Mouse (Mus musculus): ENCODE measurements around the gene Adra2a.

Adra2a gene

DNA sequence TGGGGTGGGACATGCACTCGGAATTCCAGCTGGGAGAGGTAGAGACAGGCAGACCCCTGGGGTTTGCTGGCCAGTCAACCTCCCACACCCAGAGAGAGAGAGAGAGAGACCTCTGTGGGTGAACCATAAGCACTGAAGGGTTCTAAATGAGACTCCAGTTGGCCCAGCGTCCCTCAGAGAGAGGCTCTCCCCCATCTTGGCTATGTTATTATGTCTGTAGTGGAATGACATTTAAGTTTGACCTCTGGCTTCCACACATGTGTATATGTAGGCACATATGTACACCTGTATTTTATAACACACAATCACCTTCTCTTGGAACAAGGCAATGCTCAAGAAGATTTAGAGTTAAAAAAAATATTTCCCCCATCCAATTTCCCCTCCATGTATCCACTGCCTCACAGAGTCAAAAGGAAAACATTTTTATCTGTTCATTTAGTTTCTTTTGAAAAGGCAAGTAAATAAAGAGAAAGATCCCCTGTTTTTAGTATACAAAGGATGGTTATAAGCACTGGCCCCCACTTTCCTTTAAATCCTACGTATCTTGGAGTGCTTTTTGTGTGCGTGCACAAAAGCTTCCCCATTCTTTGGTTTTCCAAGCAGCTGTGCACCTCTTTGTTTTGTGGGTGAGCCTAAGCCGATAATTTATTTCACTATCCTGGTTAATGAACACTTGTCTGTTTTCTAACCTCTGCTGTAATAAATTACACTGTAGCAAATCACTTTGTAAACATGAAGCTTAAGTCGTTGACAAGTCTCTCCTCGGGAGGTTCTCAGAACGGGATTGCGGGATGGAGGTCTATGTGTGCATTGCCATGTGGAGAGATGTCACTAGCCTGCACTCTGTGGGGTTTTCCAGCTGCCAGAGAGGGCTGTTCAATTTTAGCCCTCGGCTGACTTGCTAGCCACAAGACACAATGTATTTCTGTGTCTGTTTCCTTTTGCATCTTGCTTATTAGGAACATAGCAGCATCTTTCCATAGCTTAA is 32.7 kb downstream of the Adra2a start:
- no peak for DNase-seq (ENCODE audit: low spot score)

DNA sequence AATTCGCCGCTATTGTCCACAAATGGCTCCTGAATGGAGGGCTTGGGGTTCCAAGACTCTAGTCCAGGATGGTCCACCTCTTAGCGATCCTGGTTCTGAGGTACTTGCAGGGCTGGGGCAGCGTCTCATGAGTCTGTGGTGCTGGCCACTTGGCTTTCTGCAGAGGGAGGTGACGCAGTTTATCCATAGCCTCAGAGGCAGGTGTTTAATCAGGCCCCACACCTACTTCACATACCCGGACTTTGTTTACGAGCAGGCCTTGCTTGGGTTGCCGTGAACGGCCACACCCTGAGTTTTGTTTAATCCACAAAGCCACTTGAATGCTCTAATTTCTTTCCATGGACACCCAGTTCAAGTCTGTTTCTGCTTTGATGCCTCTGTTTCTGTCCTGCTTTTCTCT is 37.4 kb downstream of the Adra2a start:
- no peak for DNase-seq (ENCODE audit: low spot score)

DNA sequence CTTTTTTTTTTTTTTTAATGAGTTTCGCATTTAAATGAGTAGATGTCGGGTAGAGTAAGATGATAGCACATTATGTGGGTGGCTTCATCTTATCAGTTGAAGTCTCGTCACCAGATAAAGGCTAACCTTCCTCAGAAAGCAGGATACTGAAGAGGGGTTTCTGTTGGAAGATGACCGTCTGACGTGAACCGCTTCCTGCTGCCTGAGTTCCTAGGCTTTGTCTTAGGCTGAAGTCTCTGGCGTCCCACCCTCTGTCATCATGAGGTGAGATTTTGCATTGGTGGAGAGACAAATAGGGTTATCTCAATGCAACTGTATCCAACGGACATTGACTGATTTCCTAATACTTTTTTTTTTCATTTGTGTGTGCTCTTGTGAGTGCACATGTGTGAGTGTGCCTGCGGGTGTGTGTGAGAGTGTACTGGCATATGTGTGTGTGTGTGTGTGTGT is 37.8 kb downstream of the Adra2a start:
- no peak for DNase-seq (ENCODE audit: low spot score)

DNA sequence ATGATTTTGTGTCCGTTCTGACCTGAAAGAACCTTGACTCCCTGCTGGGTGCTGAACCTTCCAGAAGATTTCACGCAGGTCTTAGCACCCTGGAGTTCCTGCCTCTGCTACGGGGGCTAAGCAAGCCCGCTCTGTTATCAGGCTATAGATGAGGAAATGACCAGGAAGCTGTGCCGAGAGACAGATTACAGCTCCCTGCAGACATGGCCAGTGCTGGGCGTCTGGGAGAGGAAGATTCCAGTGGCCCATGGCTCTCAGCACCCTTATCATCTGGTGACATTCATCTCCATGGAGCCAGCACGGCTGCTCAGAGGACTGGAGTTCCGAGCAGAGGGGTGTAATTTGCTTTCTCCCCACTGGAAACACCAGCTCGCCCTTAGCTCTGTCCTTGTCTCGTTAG is 43.4 kb downstream of the Adra2a start:
- no peak for DNase-seq (ENCODE audit: low spot score)

DNA sequence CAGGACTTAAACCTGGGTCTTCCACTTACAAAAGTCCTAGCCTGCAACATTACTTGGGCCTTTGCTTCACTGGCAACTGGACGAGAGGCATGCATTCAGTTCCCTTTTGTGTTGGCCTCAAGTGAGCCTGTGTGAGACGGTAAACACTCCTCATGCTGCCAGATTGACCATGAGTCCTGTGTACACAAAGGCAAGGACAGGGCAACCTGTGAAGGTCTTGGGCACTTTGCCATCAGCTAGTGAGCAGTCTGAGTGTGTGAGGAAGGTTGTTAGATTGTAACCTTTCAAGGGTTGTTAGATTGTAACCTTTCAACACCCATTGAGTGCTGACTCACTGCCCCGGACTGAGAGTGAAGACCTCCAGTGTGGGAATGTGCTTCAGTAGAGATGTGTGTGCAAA is 49.6 kb downstream of the Adra2a start:
- no peak for DNase-seq (ENCODE audit: low spot score)

DNA sequence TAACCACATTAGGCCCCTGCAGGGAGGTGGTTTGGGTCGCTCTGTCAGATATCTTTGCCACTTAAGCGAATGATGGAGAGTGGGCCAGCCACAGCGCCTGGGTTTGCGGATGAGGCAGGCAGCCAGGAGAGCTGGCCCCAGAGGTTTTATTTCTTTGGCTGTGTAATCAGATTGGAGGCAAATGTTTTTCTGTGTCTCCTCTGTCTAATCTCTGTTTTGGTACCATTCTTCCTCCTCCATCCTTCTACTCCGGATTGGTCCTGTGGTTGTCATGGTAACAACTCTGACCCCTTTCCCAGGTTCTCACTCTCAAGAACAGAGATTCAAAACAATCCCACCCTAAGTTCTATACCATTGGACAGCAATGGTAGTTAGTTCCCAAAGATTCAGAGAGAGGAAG is 51.8 kb downstream of the Adra2a start:
- no peak for DNase-seq (ENCODE audit: low spot score)

DNA sequence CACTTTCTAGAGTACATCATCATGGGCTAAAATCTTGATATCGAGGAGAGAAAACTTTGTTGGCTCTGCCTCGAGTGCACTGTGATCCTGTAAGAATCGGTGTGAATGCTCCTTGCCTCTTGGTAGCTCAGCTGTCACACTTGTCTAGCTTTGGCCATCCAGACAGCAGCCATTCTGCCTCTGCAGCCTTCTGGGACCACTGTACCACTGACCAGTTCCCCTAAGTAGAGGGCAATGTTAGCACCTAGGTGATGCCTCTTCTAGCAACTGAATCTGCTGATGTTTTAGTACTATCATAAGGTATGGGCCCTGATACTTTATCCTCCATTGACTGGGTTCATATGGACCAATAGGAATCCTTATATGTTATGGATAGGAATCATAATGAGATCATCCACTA is 54.4 kb downstream of the Adra2a start:
- no peak for DNase-seq (ENCODE audit: low spot score)
